Mouse (Mus musculus) left cerebral cortex, postnatal 4 days (tissue): ENCODE data around the gene Opn4. TPM values are rescaled to one million over a fixed set of nuclear protein-coding genes. Genes with fewer than 3 reads are reported as not detected.

Experiments
- DNase-seq: peaks from one replicate; pipeline ENCODE4 v3.0.0-alpha.2; 2022
- intact Hi-C: fragments of 180-260 bp; cut with DNase I; formaldehyde crosslinking; loops from one replicate; pipeline ENCODE4 v1.15.1; 2025
- total RNA-seq, 2 experiments: library from RNA; stranded (reverse); gene quantifications; 2 replicates each; pipeline ENCODE4 v1.2.3; 2021

Opn4 gene
- not detected for total RNA-seq

DNA sequence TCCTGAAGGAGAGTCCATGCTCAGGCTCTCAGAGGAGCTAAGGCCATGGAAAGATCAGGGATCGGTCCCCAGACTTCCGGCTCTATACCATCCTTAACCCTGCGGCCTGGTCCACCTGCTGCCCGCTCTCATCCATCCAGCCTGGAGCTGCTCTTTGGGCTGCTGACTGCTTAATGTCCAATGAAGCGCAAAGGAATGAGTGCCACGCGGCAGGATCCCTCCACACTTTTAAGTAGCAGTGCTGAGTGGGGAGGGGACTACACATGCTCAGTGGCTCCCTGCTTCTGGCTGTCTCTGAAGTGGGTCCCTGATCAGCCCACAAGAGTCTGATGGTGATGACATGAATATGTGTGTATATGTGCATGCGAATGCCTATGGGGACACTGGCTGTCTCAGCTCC lies at the start of gene Opn4:
TSS of gene Opn4 (minus strand) at position 202 of the 400 bp plus-strand sequence.
- intact Hi-C loops: no loop called here
- no peak for DNase-seq

DNA sequence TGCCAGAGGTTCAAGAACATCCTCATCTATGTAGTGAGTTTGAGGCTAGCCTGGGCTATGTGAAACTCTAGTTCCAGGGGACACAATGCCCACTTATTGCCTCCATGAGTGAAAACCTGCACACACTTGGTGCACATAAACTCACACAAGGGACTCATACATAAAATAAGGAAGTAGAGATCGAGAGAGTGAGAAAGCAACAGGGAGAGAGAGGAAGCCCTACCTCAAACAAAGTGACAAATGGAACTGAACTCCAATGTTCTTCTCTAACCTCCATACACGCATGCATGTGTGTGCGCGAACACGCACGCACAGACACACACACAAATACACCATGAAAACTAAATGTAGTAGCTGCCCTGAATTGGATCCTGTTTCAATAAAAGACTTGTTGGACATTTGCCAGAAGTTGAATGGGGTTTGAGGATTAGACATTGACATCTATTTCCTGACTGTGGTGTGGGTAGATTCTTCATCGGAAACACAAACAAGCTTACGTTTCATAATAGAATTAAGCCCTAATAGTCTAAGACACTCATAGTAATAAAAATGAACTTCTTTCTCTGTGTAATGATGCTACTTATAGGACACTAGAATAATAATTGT lies 48.0 kb upstream of the Opn4 start:
- no peak for DNase-seq

DNA sequence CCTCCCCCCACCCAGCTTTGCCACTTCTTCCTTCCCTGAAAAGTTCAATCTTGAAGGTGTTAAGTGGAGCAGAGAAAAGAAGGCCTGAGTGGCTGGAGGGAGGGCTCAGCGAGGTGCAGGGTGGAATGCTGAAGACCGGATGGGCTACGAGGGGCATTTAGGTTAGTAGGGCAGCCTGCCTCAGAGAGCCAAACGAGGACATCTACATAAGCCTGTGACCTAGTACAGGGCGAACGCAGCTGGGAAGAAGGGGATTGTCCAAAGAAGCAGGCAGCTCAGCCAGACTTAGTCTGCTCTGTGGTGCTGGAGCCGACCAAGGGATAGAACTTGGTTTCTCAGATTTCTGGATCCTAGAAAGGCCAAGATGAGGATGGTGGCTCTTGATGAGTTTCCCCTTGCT lies 44.2 kb upstream of the Opn4 start:
- intact Hi-C loops: no loop called here
- no peak for DNase-seq

More for the DNA sequence above, 48.0 kb upstream of the Opn4 start:
- intact Hi-C loops: no loop called here

DNA sequence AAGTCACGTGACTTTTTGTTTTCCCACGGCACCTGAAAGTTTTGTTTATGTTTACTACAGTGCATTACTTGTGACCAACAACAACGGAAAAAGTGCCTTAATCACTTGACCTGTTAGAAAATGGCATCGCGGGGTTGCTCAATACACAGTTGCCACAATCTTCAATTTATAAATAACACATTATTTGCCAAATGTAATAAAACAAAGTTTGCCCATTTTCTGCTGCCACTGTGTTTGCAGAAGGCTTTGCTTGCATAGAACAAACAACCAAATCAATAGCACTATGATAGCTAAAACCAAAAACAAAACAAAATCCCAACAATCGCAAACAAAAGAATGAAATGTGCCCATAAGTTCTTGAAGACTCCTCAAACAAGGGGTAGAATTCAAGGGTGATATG lies 35.8 kb upstream of the Opn4 start:
- intact Hi-C loops: no loop called here
- DNase-seq: no peak

DNA sequence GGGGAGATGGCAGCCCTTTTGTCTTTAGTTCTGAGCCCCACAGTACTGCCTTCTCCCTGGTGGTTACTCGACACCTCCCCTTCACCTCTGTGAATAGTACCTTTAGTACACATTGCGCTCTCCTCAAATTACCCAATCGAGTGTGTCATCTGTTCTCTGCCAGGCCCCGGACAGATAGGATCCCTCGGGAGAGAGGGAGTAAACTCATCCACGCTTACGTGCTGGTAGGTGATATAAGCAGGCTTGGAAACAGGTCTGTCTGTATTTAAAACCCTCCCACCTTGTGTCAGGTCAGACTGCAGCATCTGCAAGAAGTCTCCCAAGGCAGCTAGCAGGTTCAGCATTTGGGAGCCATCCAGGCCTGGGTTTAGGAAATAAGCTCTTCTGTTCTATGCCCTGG lies 35.2 kb upstream of the Opn4 start:
- intact Hi-C loops: no loop called here

DNA sequence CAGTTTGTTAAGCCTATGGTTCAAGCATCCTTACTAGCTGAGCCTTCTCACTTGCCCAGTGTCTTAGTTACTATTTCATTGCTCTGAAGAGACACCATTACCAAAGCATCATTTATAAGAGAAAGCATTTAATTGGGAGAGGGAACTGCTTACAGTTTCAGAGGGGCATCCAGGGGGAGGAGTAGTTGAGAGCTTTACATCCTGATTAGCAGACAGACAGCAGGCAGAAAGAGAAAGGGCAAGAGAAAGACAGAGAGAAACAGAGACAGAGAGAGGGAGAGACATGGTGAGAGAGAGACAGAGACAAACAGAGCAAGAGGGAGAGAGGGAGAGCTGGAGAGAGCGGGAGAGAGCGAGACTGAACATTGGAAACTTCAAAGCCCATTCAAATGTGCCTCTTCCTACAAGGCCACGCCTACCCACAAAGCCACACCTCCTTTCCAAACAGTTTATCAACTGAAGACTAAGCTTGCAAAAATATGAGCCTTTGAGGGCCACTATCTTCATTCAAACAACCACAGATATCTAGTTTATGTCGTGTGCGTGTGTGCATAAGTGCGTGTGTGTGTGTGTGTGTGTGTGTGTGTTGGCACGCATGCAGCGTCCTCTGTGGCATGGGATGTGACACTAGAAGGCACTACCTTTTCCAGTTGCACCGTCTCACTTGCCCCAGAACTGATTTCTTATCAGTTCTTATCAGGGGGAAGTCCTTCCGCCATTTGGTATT lies 32.9 kb upstream of the Opn4 start:
- DNase-seq: no peak
- intact Hi-C loops: no loop called here

More for the DNA sequence above, 35.2 kb upstream of the Opn4 start:
- DNase-seq: no peak

DNA sequence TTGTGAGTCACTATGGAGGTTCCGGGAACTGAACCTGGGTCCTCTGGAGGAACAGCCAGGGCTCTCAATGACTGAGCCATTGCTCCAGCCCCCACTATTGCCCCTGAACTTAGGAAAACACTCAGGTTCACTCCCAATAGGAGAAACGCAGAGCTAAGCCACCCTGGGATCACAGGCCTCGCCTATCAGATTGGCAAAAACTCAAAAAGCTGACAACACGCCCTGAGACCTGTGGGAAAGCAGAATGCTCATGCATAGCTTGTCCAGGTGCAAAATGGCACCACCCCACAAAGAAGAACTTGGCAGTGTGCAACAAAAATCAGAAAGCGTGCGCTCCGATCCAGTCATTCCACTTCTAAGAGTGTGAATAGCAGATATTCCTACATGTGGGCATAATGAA lies 26.9 kb upstream of the Opn4 start:
- intact Hi-C loops: no loop called here
- DNase-seq: no peak

DNA sequence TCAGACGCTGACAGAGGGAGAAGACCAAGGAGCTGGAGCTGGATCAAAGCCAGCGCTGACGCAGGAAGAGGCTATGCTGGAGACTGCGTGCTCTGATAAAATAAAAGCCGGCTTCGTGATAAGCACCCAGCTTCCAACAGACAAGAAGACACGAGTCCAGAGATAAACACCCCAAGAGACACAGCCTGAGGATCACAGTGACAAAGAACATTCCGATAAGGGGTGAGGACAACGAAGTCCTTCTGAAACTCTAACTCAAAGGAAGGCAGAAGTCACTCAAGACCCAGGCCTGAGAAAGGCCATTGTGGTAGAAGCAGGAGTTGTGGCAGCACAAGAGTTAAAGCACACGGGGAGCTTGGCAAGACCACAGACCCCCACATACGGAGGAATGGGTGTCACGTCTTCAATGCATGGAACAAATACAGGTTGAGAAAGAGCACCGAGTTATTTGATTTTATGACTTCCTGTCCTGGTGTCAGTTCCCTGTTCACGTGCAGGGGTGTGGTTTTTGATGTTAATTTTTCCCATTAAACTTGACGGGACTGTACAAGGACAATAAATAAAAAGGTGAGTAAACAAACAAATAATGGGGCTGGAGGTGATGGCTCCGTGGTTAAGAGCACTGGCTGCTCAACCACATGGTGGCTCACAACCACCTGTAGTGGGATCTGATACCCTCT lies 23.7 kb upstream of the Opn4 start:
- intact Hi-C loops: no loop called here
- no peak for DNase-seq

DNA sequence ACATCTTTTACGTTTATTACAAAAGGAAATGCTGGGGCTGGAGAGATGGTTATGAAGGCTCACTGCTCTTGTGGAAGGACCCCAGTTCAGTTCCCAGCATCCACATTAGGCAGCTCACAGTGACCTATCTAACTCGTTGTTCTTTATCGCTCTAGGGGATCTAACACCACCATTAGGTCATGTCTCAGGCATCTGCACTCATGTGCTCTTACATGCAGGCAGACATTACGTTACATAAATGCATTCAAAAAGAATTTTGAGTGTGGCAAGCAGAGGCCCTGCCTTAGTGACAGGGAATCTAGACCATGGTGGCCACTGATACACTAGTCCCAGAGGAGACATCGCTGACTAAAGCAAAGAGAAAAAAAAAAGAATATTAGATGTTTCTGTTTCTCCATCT lies 23.1 kb upstream of the Opn4 start:
- intact Hi-C loops: no loop called here
- DNase-seq: no peak

DNA sequence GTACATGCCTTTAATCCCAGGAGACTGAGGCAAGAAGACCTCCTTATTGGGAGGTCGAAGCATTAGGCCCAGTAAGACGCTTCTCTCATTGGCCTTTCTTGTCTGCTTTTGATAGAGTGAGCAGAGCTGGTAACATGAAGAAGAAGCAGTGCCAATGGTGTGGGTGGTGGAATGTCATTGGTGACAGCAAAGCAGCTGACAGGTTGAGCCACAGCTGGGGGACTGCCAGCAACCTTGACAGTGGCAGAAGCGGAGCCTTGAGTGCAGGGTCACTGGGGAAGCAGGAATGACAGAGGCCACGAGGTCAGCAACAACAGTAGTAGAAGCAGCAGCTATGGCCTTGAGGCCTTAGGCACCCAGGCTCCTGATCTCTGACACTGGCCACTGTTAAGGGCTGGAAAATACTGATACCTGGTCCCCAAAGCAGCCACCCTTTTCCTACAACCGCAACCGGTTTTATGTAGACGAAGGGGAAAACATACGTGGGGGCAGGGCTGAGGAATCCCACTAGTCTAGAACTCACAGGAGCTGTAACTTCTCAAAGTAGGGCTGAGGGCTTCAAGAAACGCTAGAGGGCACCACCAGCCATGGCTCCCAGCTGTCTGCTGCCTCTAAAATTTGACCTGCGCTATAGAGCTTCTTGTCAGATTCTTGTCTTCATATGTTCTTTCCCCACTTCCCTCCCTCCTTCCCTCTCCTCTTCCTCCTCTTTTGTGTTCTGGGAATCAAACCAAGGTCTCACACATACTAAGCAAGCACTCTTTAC lies 20.9 kb upstream of the Opn4 start:
- intact Hi-C loops: no loop called here
- peak; percentile 22 for DNase-seq

DNA sequence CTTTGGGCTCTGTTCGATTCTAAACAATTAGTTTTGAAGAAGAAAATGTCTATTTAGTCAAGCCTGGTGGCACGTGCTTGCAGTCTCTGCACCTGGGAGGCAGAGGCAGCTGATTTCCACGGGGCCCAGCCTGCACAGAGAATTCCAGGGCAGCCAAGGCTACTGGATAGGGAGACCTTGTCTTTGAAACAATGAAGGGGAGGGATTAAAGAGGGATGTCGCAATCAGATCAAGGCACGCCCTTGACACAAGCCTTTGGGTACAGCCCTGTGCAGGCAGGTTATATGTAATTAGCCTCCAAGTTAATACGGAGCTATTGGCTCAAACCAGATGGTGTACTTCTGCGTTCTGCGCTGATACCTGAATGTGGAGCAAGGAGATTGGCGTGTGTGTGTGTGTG lies 18.9 kb upstream of the Opn4 start:
- intact Hi-C loops: loop anchor here (2.0 kb wide), 1 partner anchor 158 kb away; no protein-coding TSS in a partner anchor
- DNase-seq: no peak

DNA sequence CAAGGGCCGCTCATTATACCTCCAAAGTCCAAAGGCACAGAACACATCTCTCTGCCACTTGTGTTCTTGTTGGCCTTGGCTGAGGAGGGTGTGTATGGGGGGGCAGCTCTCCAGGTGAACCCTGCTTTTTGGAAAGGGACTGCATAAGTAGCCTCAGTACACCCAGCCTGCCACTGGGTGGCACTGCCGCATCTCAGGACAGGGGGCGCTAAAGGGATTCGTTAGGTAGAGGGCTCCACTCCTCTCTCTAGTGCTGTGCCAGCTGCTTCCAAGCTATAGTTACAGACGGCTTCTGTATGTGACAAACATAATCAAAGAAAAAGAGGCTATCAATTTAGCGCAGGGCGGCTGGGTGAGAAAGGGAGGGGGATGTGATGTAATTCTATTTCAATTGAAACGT lies 16.9 kb upstream of the Opn4 start:
- peak; percentile 86 for DNase-seq
- intact Hi-C loops: no loop called here

DNA sequence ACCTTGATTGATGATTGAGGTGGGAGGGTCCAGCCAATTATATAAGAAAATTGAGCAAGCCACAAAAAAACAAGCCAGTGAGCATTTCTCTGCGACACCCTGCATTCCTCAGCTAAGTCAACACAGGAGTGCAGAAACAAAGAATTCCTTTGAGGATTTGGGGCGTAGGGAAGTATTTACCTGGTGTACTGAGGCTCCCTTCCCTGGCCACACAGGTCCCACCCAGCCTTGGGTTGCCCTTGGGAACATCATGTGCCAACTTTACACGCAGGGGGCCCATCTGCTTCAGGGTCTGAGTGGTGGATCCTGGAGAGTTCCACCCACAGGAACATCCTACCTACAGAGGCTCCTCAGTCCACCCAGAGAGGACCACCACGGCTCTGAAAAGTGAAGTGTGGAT lies 15.7 kb upstream of the Opn4 start:
- intact Hi-C loops: no loop called here
- DNase-seq: no peak

DNA sequence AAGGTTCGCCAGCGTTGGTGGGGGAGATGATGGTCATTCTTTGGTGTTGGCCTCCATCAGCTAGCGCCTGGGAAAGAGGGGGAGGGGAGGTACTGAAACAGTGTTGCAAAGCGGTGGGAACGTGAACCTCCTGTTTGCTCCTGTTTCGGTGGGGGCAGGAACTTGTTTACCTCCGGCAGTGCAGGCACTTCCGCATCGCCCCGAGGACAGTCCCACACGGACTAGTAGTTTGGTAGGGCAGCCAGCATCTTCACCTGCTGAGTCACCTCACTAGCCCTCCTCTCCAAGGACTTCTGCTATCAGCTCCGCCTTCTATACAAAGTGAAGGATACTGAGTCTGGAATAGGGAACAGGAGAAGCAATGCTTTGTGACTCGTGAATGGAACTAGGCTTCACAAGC lies 15.1 kb upstream of the Opn4 start:
- intact Hi-C loops: no loop called here
- no peak for DNase-seq

DNA sequence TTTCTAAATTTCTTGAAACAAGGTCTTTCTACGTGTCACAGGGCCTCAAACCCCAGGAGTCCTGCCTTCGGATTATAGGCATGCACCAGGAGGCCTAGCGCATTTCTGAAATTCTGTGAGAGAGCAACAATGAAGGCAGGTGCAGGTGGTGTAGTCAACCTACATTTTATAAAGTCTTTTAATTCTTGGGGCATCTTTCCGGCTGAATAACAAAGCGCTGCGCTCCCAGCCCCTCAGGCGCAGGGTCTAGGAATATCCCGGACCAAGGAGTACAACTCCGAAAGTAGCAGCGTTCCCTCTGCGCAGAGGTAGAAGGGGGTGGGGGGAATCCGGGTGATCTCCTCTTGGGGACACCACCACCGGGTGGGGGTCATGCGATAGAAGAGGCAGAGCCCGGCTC lies 14.6 kb upstream of the Opn4 start:
- DNase-seq: no peak
- intact Hi-C loops: no loop called here

DNA sequence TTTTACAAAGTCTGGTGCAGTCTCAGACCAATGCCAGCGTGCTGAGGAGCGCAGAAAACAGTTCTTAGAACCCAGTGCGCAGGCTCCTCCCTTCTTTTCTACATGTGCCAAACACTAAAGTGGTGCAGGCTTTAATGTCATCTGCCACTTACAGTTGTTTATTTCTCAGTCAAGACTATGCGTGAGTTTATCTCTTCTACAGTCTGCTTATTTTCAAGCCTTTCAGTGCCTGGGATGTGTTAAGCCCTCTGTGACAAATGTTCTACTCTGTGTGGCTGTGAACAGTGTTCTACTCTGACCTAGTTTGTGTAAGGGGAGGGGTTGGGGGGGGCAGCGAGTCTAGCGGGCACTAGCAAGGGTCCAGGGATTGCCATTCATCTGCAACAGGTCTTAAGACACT lies 13.6 kb upstream of the Opn4 start:
- intact Hi-C loops: no loop called here
- DNase-seq: no peak

DNA sequence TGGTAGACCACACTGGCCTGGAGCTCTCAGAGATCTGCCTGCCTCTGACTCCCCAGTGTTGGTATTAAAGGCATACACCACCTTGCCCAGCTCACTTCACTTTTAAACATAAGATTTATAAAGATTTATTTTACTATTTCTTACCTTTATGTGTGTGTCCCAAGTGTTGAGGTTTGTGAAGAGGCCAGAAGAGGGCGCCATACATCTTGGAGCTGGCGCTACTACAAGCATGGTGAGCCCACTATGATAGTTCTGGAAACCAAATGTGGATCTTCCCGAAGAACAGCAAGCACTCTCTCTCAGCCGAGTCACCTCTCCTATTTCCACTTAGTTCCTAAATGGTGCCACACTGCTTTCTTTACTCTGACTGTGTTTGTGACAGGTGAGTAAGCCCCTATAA lies 12.3 kb upstream of the Opn4 start:
- intact Hi-C loops: no loop called here
- no peak for DNase-seq

DNA sequence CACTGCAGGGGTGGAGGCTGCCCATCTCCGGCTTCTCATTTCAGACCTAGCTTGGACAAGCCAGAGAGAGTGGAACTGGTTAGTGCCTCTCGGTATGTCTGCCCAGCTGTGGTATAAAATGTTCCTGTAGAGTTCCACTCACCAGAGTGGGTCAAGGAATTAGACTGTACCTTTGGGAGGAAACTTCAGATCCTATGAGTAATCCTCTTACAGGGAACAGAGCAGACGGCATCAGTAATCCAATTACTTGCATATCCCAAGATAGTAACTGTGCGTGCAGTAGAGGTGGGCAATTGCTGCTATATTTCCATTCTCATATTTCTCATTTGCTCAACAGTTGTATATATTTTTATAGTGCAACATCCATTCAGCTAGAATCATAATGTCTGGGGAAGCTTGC lies 11.6 kb upstream of the Opn4 start:
- intact Hi-C loops: no loop called here
- no peak for DNase-seq

DNA sequence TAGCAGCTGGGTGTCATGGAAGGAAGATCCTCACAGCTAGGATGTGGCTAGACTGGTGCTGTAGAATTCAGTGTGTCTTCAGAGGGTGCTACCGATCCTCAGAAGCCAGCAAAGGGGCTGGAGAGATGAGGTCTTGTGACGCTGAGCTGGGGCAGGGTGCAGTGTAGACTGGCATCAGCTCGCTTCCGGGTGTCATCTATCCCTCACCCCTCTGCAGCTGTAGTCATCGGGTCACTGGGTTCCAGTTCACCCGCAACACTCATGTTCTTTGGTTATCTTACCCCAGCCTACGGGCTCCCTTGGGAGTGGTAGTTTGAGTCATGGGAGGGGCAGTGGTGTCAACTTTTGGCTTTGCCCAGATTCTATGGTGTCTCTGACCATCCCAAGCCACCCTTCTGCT lies 2.0 kb upstream of the Opn4 start:
- intact Hi-C loops: no loop called here
- DNase-seq: no peak

DNA sequence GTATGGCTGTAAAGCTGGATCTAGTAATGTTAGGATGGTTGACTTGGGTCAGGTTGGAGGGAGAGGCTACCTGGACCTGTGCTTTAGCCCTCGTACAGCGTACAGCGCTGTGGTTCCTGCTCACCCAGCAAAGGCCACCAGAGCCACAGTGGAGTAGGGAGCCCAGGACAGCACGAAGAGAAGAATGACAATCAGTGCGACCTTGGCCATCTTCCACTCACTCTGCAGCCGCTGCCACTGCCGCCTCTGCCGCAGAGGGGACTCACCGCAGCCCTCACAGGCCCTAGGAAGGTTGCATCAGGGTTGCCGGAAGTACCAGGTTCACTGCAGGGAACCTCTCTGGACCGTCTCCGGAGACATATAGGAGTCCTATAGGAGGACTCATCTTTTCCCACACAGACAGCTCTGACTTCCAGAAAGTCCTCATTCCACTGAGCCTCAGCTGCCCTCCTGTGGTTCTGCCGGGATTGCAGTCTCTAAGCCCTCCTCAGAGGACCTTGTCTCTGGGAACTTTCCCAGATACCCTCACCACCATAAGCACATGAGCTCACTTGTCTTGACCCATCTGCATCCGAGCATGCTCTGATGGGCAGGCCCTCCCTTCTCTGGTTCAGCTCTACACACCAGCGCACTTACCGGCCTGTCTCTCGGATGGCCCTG lies 4.2 kb downstream of the Opn4 start:
- intact Hi-C loops: no loop called here
- no peak for DNase-seq
